Mouse (Mus musculus): Measurements from ENCODE around the gene Rap1gap2.

- TF ChIP-seq CTCF (IDR thresholded peaks at IDR 0.05; ENCODE audit: borderline replicate concordance, insufficient read depth, low read length) = no peak
- no peak for TF ChIP-seq POLR2A (IDR thresholded peaks at IDR 0.05; ENCODE audit: low read depth, low read length)
Observed at GRCm38 (mm10) chr11:74478877-74479276, 131.8 kb downstream of the Rap1gap2 start.
